Mouse (Mus musculus): Measurements from ENCODE around the gene Tmem258.
"Not testable (repeated sequence)": the region's sequence is repeated elsewhere in the genome, so short reads cannot be mapped to it uniquely, and the experiment has no call there.

Tmem258 gene

DNA sequence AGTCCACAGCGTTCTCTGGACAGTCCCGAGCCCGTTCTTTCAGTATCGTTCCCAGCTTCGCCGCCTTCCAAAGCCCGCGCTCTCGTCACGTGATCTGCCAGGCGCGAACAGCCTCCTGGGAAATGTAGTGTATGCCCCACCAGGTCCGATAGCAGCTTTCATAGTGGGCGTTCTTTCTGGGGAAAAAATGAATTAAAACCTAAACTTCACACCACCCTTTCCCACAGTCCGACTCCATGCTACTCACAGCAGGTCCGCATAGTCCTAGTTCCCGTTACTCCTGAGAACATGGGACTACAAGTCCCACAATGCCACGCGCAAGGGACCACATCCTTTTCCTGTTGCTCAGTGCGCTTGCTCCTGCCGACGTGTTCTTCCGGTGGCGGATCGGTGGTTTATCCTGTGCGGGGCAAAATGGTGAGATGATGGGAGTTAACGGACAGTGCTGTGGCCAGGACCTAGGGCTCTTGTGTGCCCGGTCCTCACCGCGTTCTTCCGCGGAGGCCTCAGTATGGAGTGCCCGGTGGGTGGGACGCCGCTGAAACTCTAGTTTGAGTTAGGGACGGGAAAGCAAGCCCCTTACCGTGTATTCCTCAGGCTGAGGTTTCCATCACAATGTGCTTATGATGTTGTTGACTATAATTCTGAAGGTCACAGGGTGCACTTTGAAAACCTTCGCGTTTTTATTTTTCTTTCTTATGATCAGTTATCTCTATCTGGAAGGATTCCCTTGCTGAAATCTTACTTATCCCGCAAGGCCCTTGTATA, at the start of gene Tmem258, which contains the start of gene Fen1:
Gene Tmem258 (plus strand): TSS at position 167 of the 768 bp plus-strand sequence.
Gene Fen1 (minus strand): TSS at position 322 of the 768 bp plus-strand sequence.
- DNase-seq (ENCODE audit: low spot score): peak; percentile 86

DNA sequence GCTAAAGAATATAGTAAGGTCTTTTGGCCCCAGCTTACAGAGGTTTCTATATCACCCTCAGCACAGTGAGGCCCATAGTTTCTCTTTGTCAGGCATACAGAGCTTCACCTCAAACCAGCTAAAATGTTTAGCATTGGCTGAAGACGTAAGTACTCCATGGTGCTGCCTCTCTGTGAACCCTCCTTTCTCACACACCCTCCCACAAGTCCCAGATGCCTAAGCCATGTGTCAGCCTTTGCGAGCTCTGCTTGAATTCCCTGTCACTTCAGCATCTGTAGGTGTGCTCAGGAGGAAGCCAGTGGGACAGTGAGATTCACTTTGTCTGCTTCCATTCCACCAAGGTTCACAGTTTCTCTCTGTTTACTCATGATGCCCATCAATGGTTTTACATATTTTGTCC, 46.1 kb upstream of the Tmem258 start:
- no peak for DNase-seq (ENCODE audit: low spot score)

- DNase-seq (ENCODE audit: low spot score): no peak
These were observed 39.9 kb upstream of the Tmem258 start for GRCm38 (mm10) chr19:10163896-10164295.

DNA sequence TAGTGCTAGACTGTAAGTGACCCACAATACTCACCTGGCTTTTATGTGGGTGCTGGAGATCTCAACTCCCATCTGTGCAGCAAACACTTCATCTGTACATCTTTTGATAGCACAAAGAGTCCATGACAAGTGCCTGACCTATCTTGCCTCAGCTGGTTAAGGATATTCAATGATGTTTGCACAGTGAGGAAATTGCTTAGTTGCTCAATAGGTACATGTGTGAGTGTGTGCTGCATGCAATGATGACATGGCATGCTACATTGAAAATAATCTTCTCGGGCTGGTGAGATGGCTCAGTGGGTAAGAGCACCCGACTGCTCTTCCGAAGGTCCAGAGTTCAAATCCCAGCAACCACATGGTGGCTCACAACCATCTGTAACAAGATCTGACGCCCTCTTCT, 37.9 kb upstream of the Tmem258 start:
- DNase-seq (ENCODE audit: low spot score): not testable (repeated sequence)

DNA sequence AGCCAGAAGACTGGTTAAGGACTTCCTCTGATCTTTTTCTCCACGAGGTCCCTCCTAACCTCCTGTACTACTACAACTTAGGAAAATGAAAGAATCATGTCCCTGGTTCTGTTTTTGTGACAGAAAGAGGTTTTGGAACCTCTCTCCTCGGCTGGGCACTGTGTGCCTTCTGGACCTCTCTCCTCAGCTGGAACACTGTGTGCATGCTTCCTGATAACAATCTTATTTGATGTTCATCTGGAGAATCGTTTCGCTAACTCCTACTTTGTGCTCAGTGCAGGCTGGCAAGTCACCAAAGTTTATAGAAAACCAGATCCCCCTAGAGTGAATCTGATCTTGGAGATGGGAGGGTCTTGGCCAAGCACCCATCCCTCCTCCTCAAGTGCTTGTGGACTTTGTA, 36.7 kb upstream of the Tmem258 start:
- DNase-seq (ENCODE audit: low spot score): no peak

- no peak for DNase-seq (ENCODE audit: low spot score)
These were observed 35.9 kb upstream of the Tmem258 start for GRCm38 (mm10) chr19:10167951-10168350.

DNA sequence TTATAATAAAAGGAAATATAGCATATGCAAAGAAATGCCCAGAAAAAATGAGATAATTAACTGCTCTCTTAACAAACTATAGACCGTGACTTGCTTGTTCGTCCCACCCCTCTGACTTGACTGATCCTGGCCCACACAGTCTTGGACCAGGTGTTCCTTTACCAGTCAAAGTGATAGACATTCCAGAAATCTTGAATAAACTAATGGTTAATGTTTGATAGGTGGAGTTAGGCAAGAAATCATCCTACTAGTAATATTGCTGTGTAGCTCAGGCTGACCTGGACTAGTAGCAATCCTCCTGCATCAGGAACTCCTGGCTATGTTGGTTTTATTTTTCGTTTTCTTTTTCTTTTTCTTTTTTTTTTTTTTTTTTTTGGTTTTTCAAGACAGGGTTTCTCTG, 35.4 kb upstream of the Tmem258 start:
- no peak for DNase-seq (ENCODE audit: low spot score)

- no peak for DNase-seq (ENCODE audit: low spot score)
These were observed 34.6 kb upstream of the Tmem258 start for GRCm38 (mm10) chr19:10169179-10169578.

GRCm38 (mm10) chr19:10169692-10170330, 34.0 kb upstream of the Tmem258 start:
- DNase-seq (ENCODE audit: low spot score): not testable (repeated sequence)

DNA sequence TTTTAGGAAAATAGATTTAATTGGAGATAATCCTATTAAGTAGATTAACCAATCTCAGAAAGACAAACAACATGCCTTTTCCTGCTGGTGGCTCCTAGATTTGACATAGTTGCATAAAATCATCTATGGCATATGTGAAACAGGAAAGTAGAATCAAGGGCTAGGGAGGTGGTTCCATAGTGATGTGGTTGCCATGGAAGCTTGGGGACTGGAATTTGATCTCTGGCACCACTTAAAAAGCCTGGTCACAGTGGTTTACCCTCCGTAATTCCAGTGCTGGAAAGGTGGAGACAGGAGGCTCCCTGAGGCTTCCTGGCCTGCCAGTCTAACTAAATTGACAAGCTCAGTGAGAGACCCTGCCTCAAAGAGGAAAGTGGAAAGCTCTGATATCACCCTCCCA, 33.3 kb upstream of the Tmem258 start:
- DNase-seq (ENCODE audit: low spot score): no peak

DNA sequence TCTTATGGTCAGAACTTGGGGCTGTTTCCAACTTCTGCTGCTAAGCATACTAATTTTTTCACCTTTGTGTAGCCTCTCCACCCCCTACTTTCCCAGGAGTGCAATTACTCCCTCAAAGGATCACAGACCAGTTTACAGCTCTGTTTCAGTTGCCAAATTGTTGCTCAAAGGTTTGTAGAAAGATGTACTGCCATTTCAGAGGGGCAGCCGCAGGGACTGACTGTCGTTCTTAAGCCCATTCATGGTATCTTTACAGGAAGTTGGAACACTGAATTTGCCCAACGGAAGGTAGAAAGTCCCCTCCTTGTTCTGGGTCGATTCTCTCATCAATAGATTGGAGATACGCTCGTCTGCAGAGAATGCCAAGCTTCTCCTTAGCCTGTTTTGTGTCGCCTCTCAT, 32.5 kb upstream of the Tmem258 start:
- DNase-seq (ENCODE audit: low spot score): no peak

- DNase-seq (ENCODE audit: low spot score): no peak
These were observed 32.0 kb upstream of the Tmem258 start for GRCm38 (mm10) chr19:10171846-10172245.

- DNase-seq (ENCODE audit: low spot score): no peak
These were observed 30.6 kb upstream of the Tmem258 start for GRCm38 (mm10) chr19:10173116-10173718.

GRCm38 (mm10) chr19:10173844-10174539, 29.8 kb upstream of the Tmem258 start:
- DNase-seq (ENCODE audit: low spot score): no peak

GRCm38 (mm10) chr19:10174956-10175355, 28.9 kb upstream of the Tmem258 start:
- DNase-seq (ENCODE audit: low spot score): no peak

GRCm38 (mm10) chr19:10176477-10176876, 27.3 kb upstream of the Tmem258 start:
- no peak for DNase-seq (ENCODE audit: low spot score)

GRCm38 (mm10) chr19:10176941-10177372, 26.9 kb upstream of the Tmem258 start:
- DNase-seq (ENCODE audit: low spot score): no peak

DNA sequence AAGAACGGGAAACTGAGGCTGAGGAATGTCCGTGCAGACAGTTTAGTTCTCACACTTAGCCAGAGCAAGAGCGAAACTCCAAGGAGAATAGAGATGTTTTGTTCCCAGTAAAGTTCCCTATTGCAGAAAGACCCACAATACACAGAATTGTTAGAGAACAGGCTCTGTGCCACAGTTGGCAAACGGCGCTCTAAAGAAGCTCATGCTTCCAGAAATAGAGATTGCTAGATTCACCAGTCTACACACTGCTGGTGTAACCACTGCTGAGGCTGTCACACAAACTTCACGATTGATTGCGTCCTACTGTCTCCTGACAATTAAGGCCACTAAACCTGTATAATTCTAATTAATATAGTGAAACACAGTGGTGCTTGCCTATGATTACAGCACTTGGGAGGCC, 22.6 kb upstream of the Tmem258 start:
- no peak for DNase-seq (ENCODE audit: low spot score)

DNA sequence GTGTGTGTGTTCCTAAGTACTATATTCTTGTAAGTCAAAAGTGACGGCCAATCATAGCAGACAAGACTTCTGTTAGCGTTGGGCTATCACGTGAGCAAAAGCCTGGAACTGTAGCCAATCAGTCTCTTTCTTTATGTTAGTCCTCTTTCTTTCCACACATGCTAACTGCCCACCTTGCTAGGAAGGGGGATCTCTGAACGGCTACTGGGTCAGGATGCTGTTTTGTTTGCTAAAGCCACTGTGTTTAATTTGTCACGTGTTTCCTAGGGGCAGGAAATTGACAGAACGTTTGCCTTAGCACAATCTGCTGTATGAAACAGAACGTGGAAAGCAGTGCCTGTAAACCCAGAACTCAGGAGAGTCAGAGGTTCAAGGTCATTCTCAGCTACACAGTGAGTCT, 21.7 kb upstream of the Tmem258 start:
- no peak for DNase-seq (ENCODE audit: low spot score)

GRCm38 (mm10) chr19:10182670-10183298, 21.0 kb upstream of the Tmem258 start, which contains the start of gene Fads1:
Gene Fads1, plus strand, starts transcription at chr19:10182888.
- peak; percentile 94 for DNase-seq (ENCODE audit: low spot score)

GRCm38 (mm10) chr19:10183299-10183983, 20.4 kb upstream of the Tmem258 start:
- DNase-seq (ENCODE audit: low spot score): peak; percentile 66
